Mouse (Mus musculus): ENCODE results near the gene Gm10188.

DNA sequence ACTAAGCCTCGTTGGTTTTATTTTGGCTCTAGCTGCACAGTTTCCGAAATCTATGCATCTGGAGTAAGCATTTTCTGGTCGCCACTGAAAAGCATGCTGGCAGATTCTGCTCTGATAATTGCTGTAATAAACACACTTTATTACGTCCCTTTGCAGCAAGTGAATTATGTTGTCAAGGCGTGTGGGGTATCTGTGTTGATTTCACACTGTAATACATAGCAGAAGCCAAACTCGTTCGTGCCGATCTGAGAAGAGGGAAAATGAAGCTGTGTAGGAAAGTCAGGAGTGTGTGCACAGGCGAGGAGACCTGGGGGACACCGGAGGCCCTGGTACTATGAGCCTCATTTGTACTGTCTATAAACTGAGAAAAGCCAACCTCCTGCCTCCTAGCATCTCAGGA is 20.2 kb downstream of the Gm10188 start:
- TF ChIP-seq CTCF (IDR thresholded peaks at IDR 0.05; ENCODE audit: extremely low read depth, insufficient read depth, low read length) = no peak
- no peak for TF ChIP-seq POLR2A (IDR thresholded peaks at IDR 0.05; ENCODE audit: extremely low read depth, insufficient read depth, low read length)
